Mouse (Mus musculus): ENCODE results near the gene Cald1.

DNA sequence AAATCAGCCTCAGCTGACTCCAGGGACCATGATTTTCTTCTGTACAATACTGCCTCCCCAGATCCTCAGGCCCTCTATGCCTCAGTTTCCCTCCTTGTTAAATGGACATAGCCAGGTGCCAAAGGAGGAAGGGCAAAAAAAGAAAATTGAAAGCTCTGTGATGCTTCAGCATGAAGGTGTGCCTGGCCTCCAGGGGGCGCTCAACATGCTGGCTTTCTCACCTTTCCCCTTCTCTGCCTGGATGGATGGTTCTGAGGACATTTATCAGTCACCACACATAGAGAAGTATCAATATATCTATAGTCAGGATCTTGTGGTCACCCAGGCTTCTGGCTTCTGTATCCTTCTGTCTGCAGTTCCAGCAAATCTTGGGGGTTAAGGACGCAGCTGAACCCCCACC is 49.3 kb upstream of the Cald1 start:
- TF ChIP-seq CTCF (IDR thresholded peaks at IDR 0.05; ENCODE audit: control insufficient read depth, insufficient read depth, insufficient replicate concordance, low read depth, low read length) = peak; percentile 88
- no peak for TF ChIP-seq POLR2A (IDR thresholded peaks at IDR 0.05; ENCODE audit: control insufficient read depth, low read depth, low read length)
